Mouse (Mus musculus): ENCODE data around the gene Rab8b.

DNA sequence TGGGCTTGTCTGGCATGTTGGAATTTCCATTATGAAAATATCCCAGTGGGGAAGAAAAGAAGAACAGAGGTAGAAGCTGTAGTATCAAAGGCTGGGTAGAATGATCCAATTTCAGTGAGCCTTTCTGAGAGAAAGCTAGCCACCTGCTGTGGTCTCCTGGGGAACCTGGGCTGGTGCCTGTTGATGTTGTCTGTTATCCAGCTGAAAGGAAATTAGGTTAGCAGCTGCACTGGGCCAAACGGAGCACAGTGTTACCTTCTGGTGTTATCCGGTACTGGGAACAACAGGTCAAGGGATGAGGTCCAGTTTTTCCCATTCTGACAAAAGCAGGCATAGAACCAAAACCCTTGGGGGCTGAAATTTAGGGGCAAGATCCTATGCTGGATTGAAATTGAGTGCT is 106.1 kb downstream of the Rab8b start:
- TF ChIP-seq CTCF (IDR thresholded peaks at IDR 0.05; ENCODE audit: extremely low read depth, insufficient read length, insufficient replicate concordance, low read depth, low read length) (no peak), POLR2A (IDR thresholded peaks at IDR 0.05; ENCODE audit: low read depth, low read length) (no peak)
